Mouse (Mus musculus): ENCODE data around the gene Kank2. TPM values are rescaled to one million over a fixed set of nuclear protein-coding genes. Genes with fewer than 3 reads are reported as not detected.
"Not testable (repeated sequence)": the region's sequence is repeated elsewhere in the genome, so short reads cannot be mapped to it uniquely, and the experiment has no call there.

Kank2 gene
- polyA plus RNA-seq, 1 experiment from 2014 or later, result 20.0 TPM

DNA sequence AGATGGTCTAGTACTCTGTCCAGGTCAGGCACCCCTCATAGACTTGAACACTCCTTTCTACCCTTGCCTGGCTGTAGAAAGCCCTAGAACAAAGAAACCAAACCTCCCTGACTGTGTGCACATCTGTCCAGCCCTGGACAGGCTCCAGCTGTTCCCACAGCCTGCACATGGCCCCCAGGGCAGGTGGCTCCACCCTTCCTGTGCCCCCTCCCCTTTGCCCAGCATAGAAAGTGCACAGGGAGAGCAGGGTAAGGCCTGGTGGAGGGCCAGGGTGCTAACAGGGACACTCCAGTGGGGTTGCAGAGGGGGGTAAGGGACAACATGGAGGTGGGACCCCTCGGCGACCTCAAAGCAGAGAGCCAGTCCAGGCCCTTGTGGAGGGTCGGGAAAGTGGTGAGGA lies 2.3 kb downstream of the Kank2 start:
- no peaks in the 10 kb centered on the region for H3K9me3 ChIP-seq (replicated peaks)
- peaks cover 51% of the 10 kb centered on the region for H3K4me1 ChIP-seq (replicated peaks)
- 38% methylated on average over 3 of the region's 3 CpGs for WGBS
- peak overlapping the region; percentile 96 for H3K27ac ChIP-seq
- H3K9ac ChIP-seq, result peak overlapping the region; percentile 48
- H3K27me3 ChIP-seq, result no peaks in the 10 kb centered on the region
- peak overlapping the region; percentile 73 for H3K4me2 ChIP-seq
- H3K36me3 ChIP-seq, result peaks cover 29% of the 10 kb centered on the region
- ATAC-seq (replicated peaks; ENCODE audit: insufficient number of reproducible peaks, insufficient read depth, low FRiP score, low read depth), result no peak
- H3K4me3 ChIP-seq, result peak overlapping the region; percentile 88

DNA sequence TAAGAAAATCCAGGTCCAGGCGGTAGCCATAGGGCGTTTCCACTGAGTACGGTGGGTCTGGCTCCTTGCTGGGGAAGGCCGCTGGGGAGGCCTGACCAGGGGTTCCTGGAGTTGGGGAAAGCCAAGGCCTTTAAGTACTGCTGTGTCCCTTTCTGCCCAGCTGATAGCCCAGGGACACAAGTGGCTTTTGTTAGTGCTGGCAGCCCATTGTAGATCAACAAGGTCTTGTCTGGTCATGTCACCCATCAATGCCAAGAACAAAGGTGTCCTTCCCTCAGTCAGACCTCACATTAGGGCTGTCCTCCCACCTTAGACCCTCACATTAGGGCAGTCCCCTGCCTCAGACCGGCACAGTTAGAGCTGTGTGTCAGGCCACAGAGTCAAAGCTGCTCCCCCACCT lies 3.0 kb downstream of the Kank2 start:
- peaks cover 54% of the 10 kb centered on the region for H3K4me1 ChIP-seq (replicated peaks)

DNA sequence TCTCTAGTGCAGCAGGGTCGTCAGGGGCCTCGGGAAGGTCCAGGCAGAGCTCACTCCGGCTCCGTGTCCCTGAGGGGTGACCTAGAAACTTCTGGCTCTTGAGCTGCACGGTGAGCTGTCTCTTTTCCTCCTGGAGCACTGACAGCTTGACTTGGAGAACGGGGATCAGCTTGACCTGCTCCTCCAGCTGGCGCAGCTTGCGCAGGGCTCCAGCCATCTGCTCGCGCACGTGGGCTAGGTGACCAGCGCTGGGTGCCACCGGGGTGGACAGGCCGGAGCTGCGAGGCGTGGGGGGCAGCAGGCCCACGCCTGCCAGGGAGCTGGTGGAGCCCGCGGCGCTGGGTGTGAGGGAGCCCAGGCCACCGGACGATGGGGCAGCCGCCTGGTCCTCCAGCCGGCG lies 3.6 kb downstream of the Kank2 start:
- Histone ChIP-seq H3K9ac (no peak overlapping the region), H3K27me3 (no peaks in the 10 kb centered on the region), H3K4me2 (no peak overlapping the region), H3K4me1 (replicated peaks) (peaks cover 60% of the 10 kb centered on the region), H3K36me3 (peaks cover 32% of the 10 kb centered on the region), H3K27ac (no peak overlapping the region), H3K4me3 (no peak overlapping the region), H3K9me3 (replicated peaks) (no peaks in the 10 kb centered on the region)
- ATAC-seq (replicated peaks; ENCODE audit: insufficient number of reproducible peaks, insufficient read depth, low FRiP score, low read depth), result no peak
- 93% methylated on average over 20 of the region's 25 CpGs for WGBS

More for the DNA sequence above, 3.0 kb downstream of the Kank2 start:
- H3K4me2 ChIP-seq, result peak overlapping the region; percentile 73
- peaks cover 29% of the 10 kb centered on the region for H3K36me3 ChIP-seq
- no peak for ATAC-seq (replicated peaks; ENCODE audit: insufficient number of reproducible peaks, insufficient read depth, low FRiP score, low read depth)
- H3K4me3 ChIP-seq, result peak overlapping the region; percentile 88; the same call in 1 of the 2 replicates
- no peaks in the 10 kb centered on the region for H3K9me3 ChIP-seq (replicated peaks)
- 72% methylated on average over 5 of the region's 5 CpGs for WGBS
- peak overlapping the region; percentile 96; the same call in 1 of the 2 replicates for H3K27ac ChIP-seq
- no peak overlapping the region for H3K9ac ChIP-seq
- no peaks in the 10 kb centered on the region for H3K27me3 ChIP-seq

DNA sequence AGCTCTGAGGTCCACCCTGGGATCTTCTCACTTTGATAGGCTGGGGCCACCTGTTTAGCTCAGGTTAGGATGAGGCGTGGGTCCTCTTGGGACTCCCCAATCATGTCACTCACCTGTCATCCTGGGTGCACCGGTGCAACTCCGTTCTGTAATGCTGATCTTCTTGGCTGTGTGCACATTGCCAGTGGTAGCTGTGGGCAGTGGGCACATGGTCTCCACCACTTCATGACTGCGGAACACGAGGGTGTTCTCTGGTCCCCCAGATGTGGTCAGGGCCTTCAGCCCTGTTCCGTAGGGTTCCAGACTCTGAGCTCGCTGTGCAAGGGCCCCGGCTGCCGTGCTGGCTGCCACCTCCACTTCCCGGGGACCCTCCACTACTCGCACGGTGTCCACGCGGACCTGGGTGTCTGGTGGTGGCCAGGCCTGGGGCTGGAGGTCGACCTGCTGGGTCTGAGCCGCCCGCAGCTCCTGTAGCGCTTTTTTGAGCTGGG lies 4.2 kb downstream of the Kank2 start:
- Histone ChIP-seq H3K27ac (no peak overlapping the region), H3K9me3 (replicated peaks) (no peaks in the 10 kb centered on the region), H3K4me2 (no peak overlapping the region), H3K9ac (no peak overlapping the region), H3K4me3 (no peak overlapping the region), H3K4me1 (replicated peaks) (peaks cover 62% of the 10 kb centered on the region), H3K36me3 (peaks cover 36% of the 10 kb centered on the region), H3K27me3 (no peaks in the 10 kb centered on the region)
- no peak for ATAC-seq (replicated peaks; ENCODE audit: insufficient number of reproducible peaks, insufficient read depth, low FRiP score, low read depth)
- WGBS, result 93% methylated on average over 18 of the region's 18 CpGs

DNA sequence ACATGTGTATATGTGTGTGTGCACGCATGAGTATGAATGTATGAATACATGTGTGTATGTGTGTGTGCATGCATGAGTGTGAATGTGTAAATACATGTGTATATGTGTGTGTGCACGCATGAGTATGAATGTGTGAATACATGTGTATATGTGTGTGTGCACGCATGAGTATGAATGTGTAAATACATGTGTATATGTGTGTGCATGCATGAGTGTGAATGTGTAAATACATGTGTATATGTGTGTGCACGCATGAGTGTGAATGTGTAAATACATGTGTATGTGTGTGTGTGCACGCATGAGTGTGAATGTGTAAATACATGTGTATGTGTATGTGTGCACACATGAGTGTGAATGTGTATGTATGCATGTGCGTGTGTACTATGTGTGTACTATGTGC lies 5.0 kb downstream of the Kank2 start:
- peaks cover 61% of the 10 kb centered on the region for H3K4me1 ChIP-seq (replicated peaks)
- peaks cover 45% of the 10 kb centered on the region for H3K36me3 ChIP-seq
- not testable (repeated sequence) for H3K9me3 ChIP-seq (replicated peaks)

DNA sequence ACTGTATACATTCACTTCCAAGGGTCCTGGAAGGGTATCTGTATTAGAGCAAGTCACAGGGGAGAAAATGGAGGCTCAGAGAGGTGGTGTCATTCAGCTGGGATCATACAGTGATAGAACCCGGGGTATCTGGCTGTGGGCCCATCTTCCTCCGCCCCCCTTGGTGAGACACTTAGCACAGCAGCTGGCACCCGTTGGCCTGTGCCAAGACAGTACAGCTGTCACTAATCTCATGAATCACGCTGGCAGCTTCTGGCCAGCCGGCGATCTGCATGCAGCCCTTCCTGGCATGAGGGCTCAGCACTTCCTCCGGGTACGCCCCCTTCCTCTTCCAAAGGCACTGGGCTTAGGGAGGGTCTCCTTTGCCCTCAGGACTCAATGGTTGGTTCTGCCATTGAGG lies 5.9 kb downstream of the Kank2 start:
- peaks cover 68% of the 10 kb centered on the region for H3K4me1 ChIP-seq (replicated peaks)
- peak overlapping the region; percentile 77 for H3K27ac ChIP-seq
- H3K27me3 ChIP-seq, result no peaks in the 10 kb centered on the region
- peaks cover 45% of the 10 kb centered on the region for H3K36me3 ChIP-seq
- H3K9ac ChIP-seq, result peak overlapping the region; percentile 12; the same call in 1 of the 2 replicates
- peak overlapping the region; percentile 46 for H3K4me2 ChIP-seq
- no peaks in the 10 kb centered on the region for H3K9me3 ChIP-seq (replicated peaks)
- no peak for ATAC-seq (replicated peaks; ENCODE audit: insufficient number of reproducible peaks, insufficient read depth, low FRiP score, low read depth)
- 0 out of 2 replicates have a peak overlapping the region, but pooled peaks have one; percentile 10 for H3K4me3 ChIP-seq
- WGBS, result 25% methylated on average over 8 of the region's 8 CpGs

More for the DNA sequence above, 5.0 kb downstream of the Kank2 start:
- ATAC-seq (replicated peaks; ENCODE audit: insufficient number of reproducible peaks, insufficient read depth, low FRiP score, low read depth); H3K4me3 ChIP-seq; H3K4me2 ChIP-seq; H3K27ac ChIP-seq; H3K9ac ChIP-seq; H3K27me3 ChIP-seq: not testable (repeated sequence)
- WGBS, result 95% methylated on average over 6 of the region's 6 CpGs

DNA sequence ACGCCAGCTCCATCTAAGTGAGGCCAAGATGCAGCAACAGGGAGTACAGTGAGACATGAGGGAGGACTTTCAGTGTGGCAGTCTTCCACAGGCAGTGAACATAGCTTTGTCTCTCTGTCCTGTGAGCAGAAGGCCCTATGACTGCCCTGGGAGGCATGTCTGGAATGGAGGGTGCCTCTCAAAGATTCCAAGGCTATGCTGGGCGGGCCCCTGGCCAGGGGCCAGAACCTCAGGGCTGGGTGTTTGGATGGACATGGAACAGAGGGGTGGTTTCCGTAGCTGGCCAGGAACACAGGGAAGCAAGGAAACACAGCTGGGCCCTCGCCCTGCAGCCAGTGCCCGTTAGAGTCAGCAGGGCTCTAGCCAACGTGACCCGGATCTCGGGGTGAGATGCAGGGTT lies 6.7 kb downstream of the Kank2 start:
- WGBS, result 36% methylated on average over 8 of the region's 8 CpGs
- Histone ChIP-seq H3K4me2 (peak overlapping the region; percentile 46), H3K9ac (no peak overlapping the region), H3K36me3 (peaks cover 49% of the 10 kb centered on the region), H3K27ac (peak overlapping the region; percentile 77), H3K9me3 (replicated peaks) (no peaks in the 10 kb centered on the region), H3K4me1 (replicated peaks) (peaks cover 68% of the 10 kb centered on the region), H3K4me3 (0 out of 2 replicates have a peak overlapping the region, but pooled peaks have one; percentile 10), H3K27me3 (no peaks in the 10 kb centered on the region)
- ATAC-seq (replicated peaks; ENCODE audit: insufficient number of reproducible peaks, insufficient read depth, low FRiP score, low read depth), result peak; percentile 84

DNA sequence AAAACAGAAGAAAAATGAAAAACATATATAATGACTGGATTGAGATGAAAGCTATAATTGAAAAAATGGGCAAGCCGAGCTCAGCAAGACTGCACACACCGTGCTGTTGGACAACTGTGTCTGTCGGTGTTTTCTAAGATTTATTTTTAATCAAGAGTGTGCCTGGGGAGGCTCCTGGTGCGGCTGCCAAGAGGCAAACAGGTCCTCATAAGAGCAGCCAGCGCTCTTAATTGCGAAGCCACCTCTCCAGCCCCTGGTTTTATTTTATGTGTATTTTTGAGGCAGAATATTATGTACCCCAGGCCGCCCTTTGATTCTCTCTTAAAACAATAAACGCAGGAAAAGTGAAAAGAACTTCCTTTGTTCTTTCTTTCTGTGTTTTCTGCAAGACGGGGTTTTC lies 10.3 kb downstream of the Kank2 start:
- Histone ChIP-seq H3K4me1 (replicated peaks) (peaks cover 54% of the 10 kb centered on the region), H3K27me3 (no peaks in the 10 kb centered on the region), H3K4me3 (no peak overlapping the region), H3K27ac (peak overlapping the region; percentile 36), H3K9ac (no peak overlapping the region), H3K4me2 (no peak overlapping the region), H3K36me3 (peaks cover 33% of the 10 kb centered on the region), H3K9me3 (replicated peaks) (no peaks in the 10 kb centered on the region)
- no peak for ATAC-seq (replicated peaks; ENCODE audit: insufficient number of reproducible peaks, insufficient read depth, low FRiP score, low read depth)
- WGBS, result 46% methylated on average over 9 of the region's 9 CpGs

DNA sequence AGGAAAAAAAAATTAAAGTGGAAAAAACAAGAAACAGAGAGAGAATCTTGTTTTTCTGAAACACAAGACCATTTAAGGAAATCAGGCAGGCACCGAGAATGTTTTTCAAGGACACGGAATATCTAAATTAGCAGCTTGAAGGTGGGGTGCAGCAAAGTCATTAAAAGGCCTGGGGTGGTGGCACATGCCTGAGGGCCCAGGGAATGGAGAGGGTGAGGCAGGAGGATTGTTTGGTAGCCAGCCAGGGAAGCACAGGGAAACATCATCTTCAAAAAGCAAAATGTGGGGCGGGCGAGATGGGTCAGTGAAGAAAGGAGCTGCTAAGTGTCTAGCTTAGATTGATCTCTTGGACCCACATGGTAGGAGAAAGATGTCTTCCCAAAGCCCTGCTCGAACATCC lies 10.9 kb downstream of the Kank2 start:
- Histone ChIP-seq H3K4me1 (replicated peaks) (peaks cover 52% of the 10 kb centered on the region), H3K36me3 (peaks cover 27% of the 10 kb centered on the region), H3K9ac (no peak overlapping the region), H3K27me3 (no peaks in the 10 kb centered on the region), H3K9me3 (replicated peaks) (no peaks in the 10 kb centered on the region), H3K4me3 (no peak overlapping the region), H3K27ac (peak overlapping the region; percentile 36), H3K4me2 (no peak overlapping the region)
- no peak for ATAC-seq (replicated peaks; ENCODE audit: insufficient number of reproducible peaks, insufficient read depth, low FRiP score, low read depth)
- WGBS, result 74% methylated on average over 5 of the region's 5 CpGs

DNA sequence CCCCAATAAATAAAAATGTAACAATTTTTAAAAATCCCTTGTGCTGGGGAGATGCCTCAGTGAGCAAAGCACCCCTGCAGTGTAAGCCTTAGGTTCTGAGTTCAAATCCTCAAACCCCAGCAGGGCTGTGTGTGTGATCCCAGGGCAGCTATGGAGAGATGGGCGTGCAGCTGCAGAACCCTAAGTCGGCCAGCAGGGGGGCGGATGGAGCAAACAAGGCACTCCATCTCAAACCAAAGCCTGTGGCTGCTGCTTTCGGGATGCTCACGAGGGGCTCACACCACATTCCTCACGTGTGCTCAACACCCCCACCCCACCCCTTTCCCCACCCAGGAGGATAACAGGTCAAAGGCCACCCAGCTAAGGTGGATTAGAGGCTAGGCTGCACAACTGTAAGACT lies 11.6 kb downstream of the Kank2 start:
- Histone ChIP-seq H3K9ac (no peak overlapping the region), H3K4me1 (replicated peaks) (peaks cover 51% of the 10 kb centered on the region), H3K27ac (peak overlapping the region; percentile 36; the same call in 1 of the 2 replicates), H3K9me3 (replicated peaks) (no peaks in the 10 kb centered on the region), H3K36me3 (peaks cover 26% of the 10 kb centered on the region), H3K27me3 (no peaks in the 10 kb centered on the region), H3K4me2 (no peak overlapping the region), H3K4me3 (no peak overlapping the region)
- no peak for ATAC-seq (replicated peaks; ENCODE audit: insufficient number of reproducible peaks, insufficient read depth, low FRiP score, low read depth)
- WGBS, result 21% methylated on average over 6 of the region's 6 CpGs

DNA sequence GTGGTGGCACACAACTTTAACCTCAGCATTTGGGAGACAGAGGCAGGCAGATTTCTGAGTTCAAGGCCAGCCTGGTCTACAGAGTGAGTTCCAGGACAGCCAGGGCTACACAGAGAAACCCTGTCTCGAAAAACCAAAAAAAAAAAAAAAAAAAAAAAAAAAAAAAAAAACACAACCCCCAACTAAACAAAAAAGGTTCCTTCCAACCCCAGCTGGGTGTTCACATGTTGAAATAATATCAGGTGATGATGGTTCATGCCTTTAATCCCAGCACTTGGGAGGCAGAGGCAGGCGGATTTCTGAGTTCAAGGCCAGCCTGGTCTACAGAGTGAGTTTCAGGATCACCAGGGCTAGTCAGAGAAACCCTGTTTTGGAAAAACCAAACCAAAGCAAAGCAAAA lies 12.2 kb downstream of the Kank2 start:
- H3K4me2 ChIP-seq; H3K27me3 ChIP-seq; H3K4me3 ChIP-seq; ATAC-seq (replicated peaks; ENCODE audit: insufficient number of reproducible peaks, insufficient read depth, low FRiP score, low read depth); H3K27ac ChIP-seq; H3K9me3 ChIP-seq (replicated peaks); H3K9ac ChIP-seq: not testable (repeated sequence)
- Histone ChIP-seq H3K4me1 (replicated peaks) (peaks cover 51% of the 10 kb centered on the region), H3K36me3 (peaks cover 31% of the 10 kb centered on the region)
- 57% methylated on average over 2 of the region's 2 CpGs for WGBS
